Mouse (Mus musculus): ENCODE results near the gene Nhlh1.

- no peak for TF ChIP-seq CTCF (IDR thresholded peaks at IDR 0.05; ENCODE audit: extremely low read depth, insufficient read depth, low read length)
- no peak for TF ChIP-seq POLR2A (IDR thresholded peaks at IDR 0.05; ENCODE audit: extremely low read depth, insufficient read depth, low read length)
Observed at GRCm38 (mm10) chr1:172071556-172071955, 14.2 kb upstream of the Nhlh1 start.

Measured in cortical plate, adult 2 months (tissue).